Mouse (Mus musculus): ENCODE measurements around the gene Alcam. TPM values are rescaled to one million over a fixed set of nuclear protein-coding genes. Genes with fewer than 3 reads are reported as not detected.

The Alcam gene
- polyA plus RNA-seq, 1 experiment: 6.9 TPM

- no peak for TF ChIP-seq POLR2A (IDR thresholded peaks at IDR 0.05; ENCODE audit: low read depth, low read length)
- TF ChIP-seq CTCF (conservative IDR thresholded peaks at IDR 0.05; ENCODE audit: insufficient read depth, insufficient read length, low read depth, low read length): no peak
- Histone ChIP-seq H3K4me3 (ENCODE audit: insufficient read depth, low read depth, low read length) (no peak overlapping the region), H3K4me1 (ENCODE audit: control insufficient read depth, insufficient read depth, low read length) (no peaks in the 10 kb centered on the region), H3K27ac (ENCODE audit: insufficient read depth, low read depth, low read length) (no peak overlapping the region), H3K36me3 (ENCODE audit: control insufficient read depth, insufficient read depth, low read length) (no peaks in the 10 kb centered on the region), H3K27me3 (replicated peaks; ENCODE audit: control insufficient read depth, insufficient read depth, low read length) (no peaks in the 10 kb centered on the region)
- DNase-seq: no peak
- 52% methylated on average over 2 of the region's 2 CpGs for WGBS
Measured at GRCm38 (mm10) chr16:52470881-52471280, 17.0 kb upstream of the Alcam start.

GRCm38 (mm10) chr16:52470226-52470625, 16.4 kb upstream of the Alcam start:
- DNase-seq: peak; percentile 27
- WGBS: 83% methylated on average over 3 of the region's 3 CpGs
- H3K4me3 ChIP-seq (ENCODE audit: insufficient read depth, low read depth, low read length): no peak overlapping the region
- no peaks in the 10 kb centered on the region for H3K4me1 ChIP-seq (ENCODE audit: control insufficient read depth, insufficient read depth, low read length)
- H3K27me3 ChIP-seq (replicated peaks; ENCODE audit: control insufficient read depth, insufficient read depth, low read length): no peaks in the 10 kb centered on the region
- TF ChIP-seq POLR2A (IDR thresholded peaks at IDR 0.05; ENCODE audit: low read depth, low read length) (no peak), CTCF (conservative IDR thresholded peaks at IDR 0.05; ENCODE audit: insufficient read depth, insufficient read length, low read depth, low read length) (no peak)
- no peak overlapping the region for H3K27ac ChIP-seq (ENCODE audit: insufficient read depth, low read depth, low read length)
- H3K36me3 ChIP-seq (ENCODE audit: control insufficient read depth, insufficient read depth, low read length): no peaks in the 10 kb centered on the region

GRCm38 (mm10) chr16:52468426-52468825, 14.6 kb upstream of the Alcam start:
- TF ChIP-seq CTCF (conservative IDR thresholded peaks at IDR 0.05; ENCODE audit: insufficient read depth, insufficient read length, low read depth, low read length) (no peak), POLR2A (IDR thresholded peaks at IDR 0.05; ENCODE audit: low read depth, low read length) (no peak)
- no peak for DNase-seq
- H3K4me1 ChIP-seq (ENCODE audit: control insufficient read depth, insufficient read depth, low read length): no peaks in the 10 kb centered on the region
- no peaks in the 10 kb centered on the region for H3K27me3 ChIP-seq (replicated peaks; ENCODE audit: control insufficient read depth, insufficient read depth, low read length)
- H3K36me3 ChIP-seq (ENCODE audit: control insufficient read depth, insufficient read depth, low read length): no peaks in the 10 kb centered on the region
- no peak overlapping the region for H3K4me3 ChIP-seq (ENCODE audit: insufficient read depth, low read depth, low read length)
- H3K27ac ChIP-seq (ENCODE audit: insufficient read depth, low read depth, low read length): no peak overlapping the region

GRCm38 (mm10) chr16:52466770-52467169, 12.9 kb upstream of the Alcam start:
- H3K4me3 ChIP-seq (ENCODE audit: insufficient read depth, low read depth, low read length): no peak overlapping the region
- H3K36me3 ChIP-seq (ENCODE audit: control insufficient read depth, insufficient read depth, low read length): no peaks in the 10 kb centered on the region
- 37% methylated on average over 6 of the region's 6 CpGs for WGBS
- H3K4me1 ChIP-seq (ENCODE audit: control insufficient read depth, insufficient read depth, low read length): no peaks in the 10 kb centered on the region
- no peak for DNase-seq
- H3K27me3 ChIP-seq (replicated peaks; ENCODE audit: control insufficient read depth, insufficient read depth, low read length): no peaks in the 10 kb centered on the region
- H3K27ac ChIP-seq (ENCODE audit: insufficient read depth, low read depth, low read length): no peak overlapping the region
- TF ChIP-seq CTCF (conservative IDR thresholded peaks at IDR 0.05; ENCODE audit: insufficient read depth, insufficient read length, low read depth, low read length) (no peak), POLR2A (IDR thresholded peaks at IDR 0.05; ENCODE audit: low read depth, low read length) (no peak)

GRCm38 (mm10) chr16:52464597-52464996, 10.7 kb upstream of the Alcam start:
- 80% methylated on average over 1 of the region's 1 CpGs for WGBS
- Histone ChIP-seq H3K27me3 (replicated peaks; ENCODE audit: control insufficient read depth, insufficient read depth, low read length) (no peaks in the 10 kb centered on the region), H3K36me3 (ENCODE audit: control insufficient read depth, insufficient read depth, low read length) (no peaks in the 10 kb centered on the region), H3K27ac (ENCODE audit: insufficient read depth, low read depth, low read length) (no peak overlapping the region), H3K4me1 (ENCODE audit: control insufficient read depth, insufficient read depth, low read length) (no peaks in the 10 kb centered on the region), H3K4me3 (ENCODE audit: insufficient read depth, low read depth, low read length) (no peak overlapping the region)
- TF ChIP-seq CTCF (conservative IDR thresholded peaks at IDR 0.05; ENCODE audit: insufficient read depth, insufficient read length, low read depth, low read length) (no peak), POLR2A (IDR thresholded peaks at IDR 0.05; ENCODE audit: low read depth, low read length) (no peak)
- DNase-seq: no peak

- peak; percentile 49 for TF ChIP-seq POLR2A (IDR thresholded peaks at IDR 0.05; ENCODE audit: low read depth, low read length)
- peak; percentile 83 for TF ChIP-seq CTCF (conservative IDR thresholded peaks at IDR 0.05; ENCODE audit: insufficient read depth, insufficient read length, low read depth, low read length)
- whole genome bisulfite sequencing: 1% methylated on average over 50 of the region's 55 CpGs
- H3K27ac ChIP-seq (ENCODE audit: insufficient read depth, low read depth, low read length): no peak overlapping the region
Measured at GRCm38 (mm10) chr16:52452862-52453715, 785 bp downstream of the Alcam start.

GRCm38 (mm10) chr16:52452477-52452831, 1.4 kb downstream of the Alcam start:
- 1% methylated on average over 26 of the region's 26 CpGs for WGBS
- Histone ChIP-seq H3K27me3 (replicated peaks; ENCODE audit: control insufficient read depth, insufficient read depth, low read length) (no peaks in the 10 kb centered on the region), H3K4me1 (ENCODE audit: control insufficient read depth, insufficient read depth, low read length) (0 out of 2 replicates have a peak, but pooled peaks cover 2% of the 10 kb centered on the region), H3K27ac (ENCODE audit: insufficient read depth, low read depth, low read length) (no peak overlapping the region), H3K4me3 (ENCODE audit: insufficient read depth, low read depth, low read length) (peak overlapping the region; percentile 45), H3K36me3 (ENCODE audit: control insufficient read depth, insufficient read depth, low read length) (no peaks in the 10 kb centered on the region)
- TF ChIP-seq CTCF (conservative IDR thresholded peaks at IDR 0.05; ENCODE audit: insufficient read depth, insufficient read length, low read depth, low read length): no peak
- no peak for TF ChIP-seq POLR2A (IDR thresholded peaks at IDR 0.05; ENCODE audit: low read depth, low read length)
- DNase-seq: no peak

More at GRCm38 (mm10) chr16:52452862-52453715, 785 bp downstream of the Alcam start:
- Histone ChIP-seq H3K4me1 (ENCODE audit: control insufficient read depth, insufficient read depth, low read length) (0 out of 2 replicates have a peak, but pooled peaks cover 2% of the 10 kb centered on the region), H3K4me3 (ENCODE audit: insufficient read depth, low read depth, low read length) (peak overlapping the region; percentile 45), H3K36me3 (ENCODE audit: control insufficient read depth, insufficient read depth, low read length) (no peaks in the 10 kb centered on the region), H3K27me3 (replicated peaks; ENCODE audit: control insufficient read depth, insufficient read depth, low read length) (no peaks in the 10 kb centered on the region)
- DNase-seq: peak; percentile 97

Measured in kidney, adult 2 months (tissue).